Mouse (Mus musculus) gastrocnemius, adult 2 months (tissue): ENCODE measurements around the gene Aff1. TPM values are rescaled to one million over a fixed set of nuclear protein-coding genes. Genes with fewer than 3 reads are reported as not detected.

Source experiments
- DNase-seq: peaks from one replicate; pipeline ENCODE4 v3.0.0; 2022
- H3K27ac ChIP-seq: fragments of 200-600 bp; 2 replicates; pipeline ENCODE4 v1.8.1; 2022; ENCODE audit warnings: mild to moderate bottlenecking
- H3K4me3 ChIP-seq: fragments of 200-600 bp; 2 replicates; pipeline ENCODE4 v1.8.1; 2022; ENCODE audit warnings: mild to moderate bottlenecking, moderate library complexity
- CTCF ChIP-seq: fragments of 200-600 bp; IDR thresholded peaks from 2 replicates; pipeline ENCODE4 v1.8.1; 2022; ENCODE audit warnings: antibody characterized with exemption, mild to moderate bottlenecking, moderate library complexity
- intact Hi-C: fragments of 180-260 bp; cut with DNase I; formaldehyde crosslinking; loops from one replicate; pipeline ENCODE4 v1.15.1; 2025
- total RNA-seq, 2 experiments: library from RNA; stranded (reverse); gene quantifications; 2 replicates each; pipeline ENCODE4 v1.2.3; 2021

Gene Aff1
- total RNA-seq, 2 experiments from 2014 or later: 46.7 to 52.8 TPM

DNA sequence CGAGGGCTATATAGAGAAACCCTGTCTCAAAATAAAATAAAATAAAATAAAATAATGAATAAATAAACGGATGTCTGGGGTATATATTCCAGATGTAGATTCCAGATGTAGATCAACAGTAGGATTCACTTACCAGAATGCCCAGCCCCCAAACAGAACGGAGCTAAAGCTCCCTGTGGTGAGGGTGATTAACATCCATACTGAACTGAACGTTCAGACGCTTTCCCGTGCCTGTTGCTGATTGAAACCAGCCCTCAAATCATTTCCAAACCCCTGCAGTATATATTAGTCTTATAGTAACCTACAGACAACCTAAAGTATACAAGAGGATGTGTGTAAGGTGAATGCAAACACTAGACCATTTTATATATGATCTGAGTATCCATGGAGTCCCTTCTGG is 17.7 kb upstream of the Aff1 start:
- H3K4me3 ChIP-seq: no peak overlapping the region

DNA sequence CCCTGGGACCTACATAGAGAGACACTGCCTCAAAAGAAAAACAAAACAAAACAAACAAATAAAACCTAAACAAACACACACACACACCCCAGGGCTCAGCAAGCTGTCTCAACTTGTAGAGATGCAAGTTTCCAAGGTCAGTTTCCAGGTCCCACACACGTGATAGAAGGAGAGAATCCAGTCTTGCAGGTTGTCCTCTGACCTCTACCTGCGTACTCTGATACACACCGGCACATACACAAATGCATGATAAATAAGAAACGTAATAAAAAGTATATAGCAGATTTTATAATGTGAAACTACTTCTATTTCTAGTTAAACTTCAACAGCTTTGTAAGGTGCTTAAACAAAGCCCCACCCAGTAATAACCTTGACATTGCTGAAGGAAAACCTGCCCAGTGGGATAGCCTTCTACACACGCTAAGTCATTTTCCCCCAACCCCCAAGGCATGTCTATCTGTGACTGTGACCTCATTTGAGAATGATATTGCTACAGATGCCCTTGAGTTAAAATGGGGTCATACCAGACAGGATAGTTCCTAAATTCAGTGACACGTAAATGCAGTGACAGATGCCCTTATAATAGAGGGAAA is 15.8 kb upstream of the Aff1 start:
- Histone ChIP-seq H3K4me3 (no peak overlapping the region), H3K27ac (no peak overlapping the region)
- no peak for DNase-seq
- TF ChIP-seq CTCF: no peak
- intact Hi-C loops: no loop called here

More for the DNA sequence above, 17.7 kb upstream of the Aff1 start:
- intact Hi-C loops: no loop called here
- H3K27ac ChIP-seq: no peak overlapping the region
- DNase-seq: no peak
- no peak for TF ChIP-seq CTCF

DNA sequence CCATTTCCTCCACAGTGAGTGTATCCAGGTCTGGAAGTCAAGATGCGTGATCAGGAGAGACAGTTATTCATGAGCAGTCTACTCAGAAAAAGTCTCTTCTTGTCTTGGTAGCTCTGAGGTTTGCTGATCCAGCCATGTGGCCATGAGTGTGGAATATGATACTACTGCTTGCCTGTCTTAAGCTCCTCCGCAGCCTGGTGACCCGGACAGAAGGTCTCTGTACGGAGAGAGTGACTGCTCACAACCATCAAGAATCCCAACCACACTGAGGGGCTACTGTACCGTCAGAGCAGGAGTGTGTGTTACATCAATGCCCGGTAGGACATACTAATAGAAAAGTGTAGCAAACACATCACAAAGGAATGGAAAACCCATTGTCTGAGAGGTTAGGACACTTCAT is 14.3 kb upstream of the Aff1 start:
- DNase-seq: peak; percentile 47

DNA sequence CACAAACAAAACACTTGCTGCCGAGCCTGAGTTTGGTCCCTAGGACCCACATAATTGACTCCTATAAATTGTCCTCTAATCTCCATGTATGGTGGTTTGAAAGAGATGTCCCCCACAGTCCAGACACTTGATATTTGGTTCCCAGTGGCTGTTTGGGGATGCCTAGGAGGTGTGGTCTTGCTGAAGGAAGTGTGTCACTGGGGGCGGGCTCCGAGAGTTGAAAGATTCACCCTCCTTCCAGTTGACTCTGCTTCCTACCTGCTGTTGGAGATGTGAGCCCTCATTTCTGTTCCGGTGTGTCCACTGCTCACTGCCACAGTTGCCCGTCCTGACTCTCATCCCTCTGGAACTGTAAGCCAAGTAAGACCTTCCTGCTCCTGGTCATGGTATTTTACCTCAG is 13.2 kb upstream of the Aff1 start:
- intact Hi-C loops: no loop called here
- no peak for TF ChIP-seq CTCF
- Histone ChIP-seq H3K27ac (no peak overlapping the region), H3K4me3 (no peak overlapping the region)
- DNase-seq: no peak

More for the DNA sequence above, 14.3 kb upstream of the Aff1 start:
- H3K4me3 ChIP-seq: no peak overlapping the region
- peak overlapping the region; percentile 51 for H3K27ac ChIP-seq
- no peak for TF ChIP-seq CTCF
- intact Hi-C loops: no loop called here

GRCm38 (mm10) chr5:103680381-103680780 is 11.8 kb upstream of the Aff1 start:
- Histone ChIP-seq H3K27ac (no peak overlapping the region), H3K4me3 (no peak overlapping the region)
- TF ChIP-seq CTCF: no peak; the same call in none of the 2 replicates
- DNase-seq: peak; percentile 77
- intact Hi-C loops: loop anchor here (1.0 to 5.0 kb wide), 2 partner anchors 137 to 162 kb away; no protein-coding TSS in a partner anchor

- intact Hi-C loops: loop anchor here (5.0 kb wide), 1 partner anchor 160 kb away; no protein-coding TSS in a partner anchor
- no peak for DNase-seq
- H3K4me3 ChIP-seq: no peak overlapping the region
- H3K27ac ChIP-seq: no peak overlapping the region
- no peak for TF ChIP-seq CTCF
These were observed 10.3 kb upstream of the Aff1 start for GRCm38 (mm10) chr5:103681824-103682223.

GRCm38 (mm10) chr5:103689645-103690044 is 2.5 kb upstream of the Aff1 start:
- TF ChIP-seq CTCF: no peak
- intact Hi-C loops: loop anchor here (5.0 kb wide), 1 partner anchor 238 kb away; no protein-coding TSS in a partner anchor
- H3K27ac ChIP-seq: no peak overlapping the region
- no peak overlapping the region for H3K4me3 ChIP-seq
- peak; percentile 6 for DNase-seq

- Histone ChIP-seq H3K4me3 (no peak overlapping the region), H3K27ac (no peak overlapping the region)
- intact Hi-C loops: loop anchor here (5.0 kb wide), 1 partner anchor 237 kb away; no protein-coding TSS in a partner anchor
- peak; percentile 12 for DNase-seq
- TF ChIP-seq CTCF: no peak
These were observed 2.0 kb upstream of the Aff1 start for GRCm38 (mm10) chr5:103690190-103690589.

DNA sequence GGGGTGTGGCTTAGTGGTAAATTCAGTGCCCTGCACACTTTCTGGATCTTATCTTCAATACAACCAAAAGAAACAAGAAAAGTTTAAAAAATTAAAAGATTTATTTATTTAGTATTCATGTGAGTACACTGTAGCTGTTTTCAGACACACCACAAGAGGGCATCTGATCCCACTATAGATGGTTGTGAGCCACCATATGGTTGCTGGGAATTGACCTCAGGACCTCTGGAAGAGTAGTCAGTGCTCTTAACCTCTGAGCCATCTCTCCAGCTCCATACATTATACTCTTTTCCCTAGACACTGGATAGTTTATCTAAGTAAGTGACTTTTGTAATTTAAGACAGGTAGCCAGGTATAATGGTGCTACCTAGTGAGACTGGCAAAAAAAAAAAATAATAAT is 1.0 kb upstream of the Aff1 start:
- H3K4me3 ChIP-seq: peak overlapping the region; percentile 98
- intact Hi-C loops: loop anchor here (5.0 kb wide), 1 partner anchor 236 kb away; no protein-coding TSS in a partner anchor
- DNase-seq: peak; percentile 4
- H3K27ac ChIP-seq: peak overlapping the region; percentile 99
- TF ChIP-seq CTCF: peak; percentile 53

- TF ChIP-seq CTCF: no peak
These were observed 412 bp downstream of the Aff1 start for GRCm38 (mm10) chr5:103692531-103693040.

GRCm38 (mm10) chr5:103693041-103693641 is 967 bp downstream of the Aff1 start:
- Histone ChIP-seq H3K4me3 (peak overlapping the region; percentile 98), H3K27ac (peak overlapping the region; percentile 99)
- intact Hi-C loops: loop anchor here (2.0 to 5.0 kb wide), 2 partner anchors 60 to 234 kb away; no protein-coding TSS in a partner anchor
- peak; percentile 63 for DNase-seq
- no peak for TF ChIP-seq CTCF

More at GRCm38 (mm10) chr5:103692531-103693040, 412 bp downstream of the Aff1 start:
- intact Hi-C loops: loop anchor here (2.0 to 5.0 kb wide), 2 partner anchors 60 to 235 kb away; no protein-coding TSS in a partner anchor
- DNase-seq: peak; percentile 76
- H3K27ac ChIP-seq: peak overlapping the region; percentile 99
- H3K4me3 ChIP-seq: peak overlapping the region; percentile 98

GRCm38 (mm10) chr5:103694094-103694493 is 1.9 kb downstream of the Aff1 start:
- intact Hi-C loops: loop anchor here (5.0 kb wide), 1 partner anchor 233 kb away; no protein-coding TSS in a partner anchor
- no peak for TF ChIP-seq CTCF
- peak overlapping the region; percentile 98 for H3K4me3 ChIP-seq
- DNase-seq: peak; percentile 7
- H3K27ac ChIP-seq: peak overlapping the region; percentile 99
